Mouse (Mus musculus) ovary, adult 18-20 months (tissue): ENCODE measurements around the gene Slc44a2.
"Not testable (repeated sequence)": the region's sequence is repeated elsewhere in the genome, so short reads cannot be mapped to it uniquely, and the experiment has no call there.

ENCODE experiments used
- DNase-seq: peaks from one replicate; pipeline ENCODE4 v3.0.0; 2022; ENCODE audit warnings: low spot score, mixed read lengths

The Slc44a2 gene

DNA sequence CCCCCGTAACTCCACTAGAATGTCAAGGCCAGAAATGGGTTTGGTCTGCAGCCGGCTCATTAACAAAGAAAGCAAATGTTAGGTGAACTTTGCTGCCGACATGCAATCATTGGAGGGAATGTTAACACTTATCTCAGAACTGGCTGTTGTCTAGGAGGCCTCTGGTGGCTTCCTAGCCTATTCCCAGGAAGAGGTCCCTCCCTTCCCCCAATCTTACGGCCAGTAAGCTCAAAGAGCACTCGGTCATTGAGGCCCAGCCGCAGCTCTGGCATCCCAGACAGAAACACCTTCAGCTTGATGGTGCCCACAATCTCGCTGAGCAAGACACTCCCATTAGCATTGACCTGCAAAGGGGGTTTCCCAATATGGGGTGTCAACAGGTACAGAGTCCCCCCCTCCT is 15.4 kb upstream of the Slc44a2 start:
- DNase-seq: no peak

DNA sequence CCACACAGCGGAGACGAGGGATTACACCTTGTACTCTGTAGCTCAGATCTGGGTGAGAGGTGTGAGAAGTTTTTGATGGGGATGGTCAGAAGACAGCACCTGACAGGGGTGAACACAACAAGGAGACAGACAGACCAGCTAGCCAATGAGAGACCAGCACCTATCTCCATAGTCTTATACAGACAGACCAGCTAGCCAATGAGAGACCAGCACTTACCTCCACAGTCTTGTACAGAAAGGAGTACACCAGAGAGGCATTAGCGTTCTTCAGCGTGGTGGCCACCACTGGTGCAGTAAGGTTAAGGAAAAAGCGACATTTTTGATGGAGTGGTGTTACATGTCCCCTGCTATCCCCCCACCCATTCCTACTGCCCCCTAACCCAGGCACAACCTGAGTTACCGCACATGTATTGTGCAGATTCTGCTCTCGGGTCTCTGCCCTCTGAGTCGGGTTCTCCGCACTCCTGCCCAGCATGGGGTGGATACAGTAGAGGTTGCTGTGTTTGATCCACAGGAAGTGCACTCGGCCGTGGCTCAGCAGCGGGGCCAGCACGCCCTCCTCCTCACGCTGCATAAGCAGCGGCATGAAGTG is 11.3 kb upstream of the Slc44a2 start:
- no peak for DNase-seq

DNA sequence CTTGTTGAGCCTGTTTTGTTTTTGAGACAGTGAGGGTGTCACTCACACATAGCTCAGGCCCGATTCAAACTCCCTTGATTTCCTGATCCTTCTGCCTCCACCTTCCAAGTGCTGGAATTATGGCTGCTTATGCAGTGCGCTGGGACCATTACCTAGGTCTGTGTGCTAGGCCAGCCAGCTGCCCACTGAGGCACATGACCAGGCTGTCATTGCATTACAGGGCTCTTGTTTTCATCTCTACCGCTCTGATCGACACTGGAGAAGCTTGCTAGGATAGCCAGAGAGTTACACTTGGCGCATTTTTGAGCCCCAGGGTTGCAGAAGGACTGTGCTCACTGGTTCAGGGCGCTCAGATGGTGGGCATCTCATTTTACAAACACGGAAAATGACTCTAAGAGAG is 8.8 kb upstream of the Slc44a2 start:
- no peak for DNase-seq

DNA sequence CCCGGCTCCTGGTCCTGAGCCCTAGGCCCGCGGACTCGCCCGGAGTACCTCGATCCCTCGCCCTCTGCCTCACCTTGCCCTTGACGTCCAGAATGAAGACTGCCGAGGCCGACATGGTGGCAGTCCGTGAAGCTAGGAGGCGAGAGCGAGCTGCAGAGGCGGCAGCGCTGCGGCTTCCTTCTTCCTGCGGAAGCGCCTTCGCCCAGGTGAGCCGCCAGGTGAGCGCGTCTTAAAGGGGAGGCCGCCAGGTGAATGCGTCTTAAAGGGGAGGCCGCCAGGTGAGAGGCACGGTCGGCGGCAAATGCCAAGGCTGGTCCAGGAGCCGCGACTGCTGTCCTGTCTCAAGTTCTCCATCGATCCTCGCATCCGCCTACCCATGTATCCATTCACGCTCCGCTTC is 8.4 kb upstream of the Slc44a2 start, which contains the start of gene Ap1m2:
Gene Ap1m2, minus strand, starts transcription at position 204 of the 400 bp plus-strand sequence.
- no peak for DNase-seq

DNA sequence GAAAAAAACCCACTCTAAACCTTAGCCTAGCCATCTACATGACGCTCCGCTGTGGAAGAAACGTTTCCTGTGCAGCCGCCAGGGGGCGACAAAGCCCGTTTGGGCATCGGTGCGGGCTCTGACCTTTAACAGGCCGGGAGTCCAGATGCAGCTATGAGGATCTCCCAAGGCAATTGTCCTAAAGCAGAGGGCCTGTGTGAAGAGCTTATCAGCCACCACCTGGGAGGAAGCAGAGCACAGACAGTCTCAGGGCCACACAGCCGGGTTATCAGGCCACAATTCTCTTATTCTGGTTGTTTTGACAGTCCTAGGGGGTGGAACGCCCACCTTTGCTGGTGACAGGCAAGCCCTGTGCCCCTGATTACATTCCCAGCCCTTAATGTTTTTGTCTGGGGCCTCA is 7.1 kb upstream of the Slc44a2 start:
- DNase-seq: peak; percentile 71

DNA sequence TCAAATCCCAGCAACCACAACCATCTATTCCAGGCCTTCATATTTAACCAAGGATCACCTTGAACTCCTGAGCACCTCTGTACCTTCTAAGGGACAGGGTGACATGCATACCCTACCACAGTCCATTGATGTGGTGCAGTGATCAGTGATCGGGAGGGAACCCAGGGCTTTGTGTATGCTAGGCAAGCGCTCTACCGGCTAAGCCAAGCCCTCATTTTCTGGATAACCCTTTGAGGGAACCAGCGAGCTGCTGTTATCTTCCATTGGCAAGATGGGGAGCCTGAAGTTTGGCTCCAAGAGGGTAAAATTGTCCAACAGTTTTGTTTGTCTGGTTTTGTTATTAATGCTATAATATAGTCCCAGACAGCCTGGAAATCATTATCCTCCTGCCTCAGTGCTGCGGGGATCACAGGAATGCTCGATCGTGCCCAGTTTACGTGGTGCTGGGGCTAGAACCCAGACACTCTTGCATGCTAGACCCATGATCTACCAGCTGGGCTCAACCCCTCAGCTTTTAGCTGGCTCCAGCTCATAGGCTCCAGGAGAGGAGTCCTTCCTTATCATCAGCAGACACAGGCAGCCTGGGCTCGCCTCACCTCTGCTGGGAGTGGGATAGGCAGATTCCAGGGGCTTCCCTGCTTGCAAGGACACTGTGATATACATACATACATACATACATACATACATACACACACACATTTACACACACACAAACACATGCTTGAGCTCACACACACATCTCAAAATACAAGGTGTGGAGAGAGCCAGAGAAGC is 5.9 kb upstream of the Slc44a2 start:
- DNase-seq: no peak

DNA sequence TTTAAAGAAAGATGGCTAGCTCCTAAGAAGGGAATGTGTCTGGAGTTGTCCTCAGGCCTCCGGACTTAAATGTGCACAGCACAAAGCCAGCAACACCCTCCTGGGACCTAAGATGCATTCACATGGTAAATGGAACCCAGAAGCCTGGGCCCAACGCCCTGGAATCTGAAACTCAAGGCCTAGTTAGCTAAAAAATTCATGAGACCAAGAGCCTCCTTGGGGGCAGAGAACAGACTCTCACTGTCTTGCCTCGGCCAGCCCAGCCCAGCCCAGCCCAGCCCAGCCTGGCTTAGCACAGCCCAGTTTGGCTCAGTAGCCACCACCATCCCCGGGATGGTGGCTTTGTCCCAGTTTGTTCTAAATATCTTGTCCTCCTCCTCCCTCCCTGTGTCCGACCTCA is 5.1 kb upstream of the Slc44a2 start:
- DNase-seq: no peak

DNA sequence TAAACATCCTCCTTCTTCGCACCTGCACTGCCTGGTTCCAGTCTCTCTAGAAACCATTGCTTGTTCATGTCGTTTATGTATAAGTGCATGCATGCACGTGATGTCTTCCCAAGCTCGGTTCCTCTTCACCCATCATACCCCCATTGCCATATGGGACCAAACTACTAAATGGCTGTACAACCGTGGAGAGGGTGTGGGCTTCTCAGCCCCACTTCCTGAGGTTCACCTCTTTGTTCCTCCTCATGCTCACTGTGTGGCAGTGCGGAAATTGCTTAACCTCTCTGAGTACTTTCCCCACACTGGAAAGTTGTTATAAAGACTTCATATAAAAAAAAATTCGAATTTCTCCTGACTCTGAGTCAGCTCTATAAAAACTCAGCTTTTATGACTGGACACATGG is 3.8 kb upstream of the Slc44a2 start:
- DNase-seq: no peak

DNA sequence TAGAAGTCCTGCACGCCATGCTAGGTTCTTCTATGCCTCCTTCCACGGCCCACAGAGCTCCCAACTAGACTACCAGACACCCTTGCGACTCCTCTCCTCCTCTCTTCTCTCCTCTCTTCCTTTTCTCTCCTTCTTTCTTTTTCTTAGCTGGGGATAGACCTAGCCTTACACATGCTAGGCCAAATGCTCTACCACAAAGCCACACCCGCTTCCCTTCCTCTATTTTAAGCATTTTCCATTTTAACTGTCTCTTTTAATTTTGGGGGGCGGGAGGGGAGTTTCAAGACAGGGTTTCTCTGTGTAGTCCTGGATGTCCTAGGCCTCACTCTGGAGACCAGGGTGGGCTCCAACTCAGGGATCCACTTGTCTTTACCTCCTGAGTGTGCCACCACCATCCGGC is 1.7 kb upstream of the Slc44a2 start:
- DNase-seq: no peak

DNA sequence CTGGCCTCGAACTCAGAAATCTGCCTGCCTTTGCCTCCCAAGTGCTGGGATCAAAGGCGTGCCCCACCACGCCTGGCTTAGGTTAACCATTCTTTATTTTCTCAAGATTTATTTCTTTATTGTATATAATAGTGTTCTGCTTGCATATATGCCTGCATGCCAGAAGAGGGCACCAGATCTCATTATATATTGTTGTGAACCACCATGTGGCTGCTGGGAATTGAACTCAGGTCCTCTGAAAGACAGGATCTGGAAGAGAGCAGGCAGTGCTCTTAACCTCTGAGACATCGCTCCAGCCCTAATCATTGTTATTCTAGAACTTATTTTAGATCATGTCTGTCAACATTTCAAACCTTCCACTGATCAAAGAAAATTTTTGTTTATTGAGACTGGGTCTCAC is 995 bp upstream of the Slc44a2 start:
- no peak for DNase-seq

DNA sequence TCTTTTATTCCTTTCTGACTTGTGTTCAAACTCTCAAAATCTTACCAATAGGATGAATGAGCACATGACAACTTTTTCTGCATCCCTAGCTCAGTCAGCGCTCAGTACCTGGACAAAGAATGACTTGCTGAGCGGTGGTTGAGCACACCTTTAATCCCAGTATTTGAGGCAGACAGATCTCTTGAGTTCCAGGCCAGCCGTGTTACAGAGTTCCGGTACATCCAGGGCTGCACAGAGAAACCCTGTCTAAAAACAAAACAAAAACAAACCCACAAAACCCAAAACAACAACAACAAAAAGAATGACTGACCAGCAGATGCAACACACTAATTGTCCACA is 249 bp upstream of the Slc44a2 start:
- no peak for DNase-seq

DNA sequence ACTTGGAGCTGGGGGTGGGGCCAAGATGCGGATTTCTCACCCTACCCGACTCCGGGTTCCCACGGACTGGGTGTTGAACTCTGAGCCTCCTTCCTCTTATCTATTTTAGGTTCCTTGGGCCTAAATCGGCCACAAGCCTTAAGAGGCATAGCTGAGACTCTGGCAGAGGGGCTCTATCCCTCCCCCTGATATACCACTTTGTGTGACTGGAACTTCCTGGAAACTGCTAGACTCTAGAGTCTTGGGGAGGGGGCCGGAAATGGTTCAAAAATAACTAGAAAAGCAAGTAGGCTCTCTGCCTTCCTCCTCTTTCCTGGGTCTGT is 976 bp downstream of the Slc44a2 start:
- no peak for DNase-seq

DNA sequence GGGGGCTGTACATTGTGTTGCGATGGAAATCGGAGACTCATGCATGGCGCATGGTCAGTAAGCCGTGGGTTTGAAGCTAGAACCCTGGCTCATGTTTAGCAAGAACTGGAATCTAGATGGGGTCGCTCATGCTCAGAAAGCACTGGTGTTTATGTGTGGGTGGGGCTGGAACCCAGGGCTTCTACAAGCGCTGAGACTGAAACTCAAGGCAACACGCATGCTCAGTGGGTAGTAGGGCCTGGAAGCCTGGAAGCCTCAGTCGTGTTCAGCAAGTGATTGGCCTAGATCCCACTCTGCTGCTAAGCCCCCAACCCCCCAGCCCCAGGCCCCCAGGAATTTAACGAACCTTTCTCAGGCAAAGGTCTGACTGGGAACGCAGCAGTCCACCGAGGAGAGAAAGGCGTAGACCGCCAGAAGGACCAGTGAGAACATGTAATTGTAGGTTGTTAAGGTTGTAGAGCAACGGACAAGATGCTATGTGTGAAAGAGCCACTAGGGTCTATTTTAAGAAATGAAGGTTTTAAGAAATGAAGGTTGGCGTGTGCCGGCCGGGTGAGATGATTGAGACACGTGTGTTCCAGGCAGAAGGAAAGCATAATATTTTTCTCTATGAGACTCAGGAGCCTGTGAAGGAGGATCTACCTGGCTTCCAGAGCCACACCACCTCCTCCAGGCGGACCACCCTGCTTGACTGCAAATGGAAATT is 1.9 kb downstream of the Slc44a2 start:
- DNase-seq: no peak

DNA sequence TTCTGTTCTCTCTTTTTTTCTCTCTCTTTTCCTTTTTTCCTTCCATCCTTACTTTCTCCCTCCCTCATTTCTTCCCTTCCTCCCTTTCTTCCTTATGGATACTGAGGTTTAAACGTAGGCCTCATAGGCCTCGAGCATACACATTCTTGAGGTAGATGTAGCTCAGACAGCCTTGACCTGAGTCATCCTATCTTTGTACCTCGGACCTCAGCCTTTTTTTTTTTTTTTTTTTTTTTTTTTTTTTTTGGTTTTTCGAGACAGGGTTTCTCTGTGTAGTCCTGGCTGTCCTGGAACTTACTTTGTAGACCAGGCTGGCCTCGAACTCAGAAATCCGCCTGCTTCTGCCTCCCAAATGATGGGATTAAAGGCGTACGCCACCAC is 2.4 kb downstream of the Slc44a2 start:
- DNase-seq: not testable (repeated sequence)

DNA sequence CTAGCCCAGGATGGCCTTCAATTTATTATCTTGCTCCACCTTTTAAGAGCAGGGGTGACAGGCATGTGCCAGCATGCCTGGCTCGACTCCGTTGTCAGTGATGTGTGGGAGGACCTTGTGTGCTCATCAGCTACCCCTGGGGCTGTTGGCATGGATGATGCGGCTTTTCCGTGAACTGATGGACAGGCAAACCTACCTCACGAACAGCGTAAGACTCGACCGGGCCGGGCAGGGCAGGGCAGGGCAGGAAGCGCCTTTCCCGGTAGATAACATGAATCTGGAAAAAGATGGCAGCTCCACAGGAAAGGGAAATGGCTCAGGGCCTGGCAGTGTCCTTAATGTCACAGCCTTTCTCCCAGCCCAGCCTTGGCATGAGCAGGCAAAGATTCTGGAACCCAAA is 3.8 kb downstream of the Slc44a2 start:
- DNase-seq: no peak

DNA sequence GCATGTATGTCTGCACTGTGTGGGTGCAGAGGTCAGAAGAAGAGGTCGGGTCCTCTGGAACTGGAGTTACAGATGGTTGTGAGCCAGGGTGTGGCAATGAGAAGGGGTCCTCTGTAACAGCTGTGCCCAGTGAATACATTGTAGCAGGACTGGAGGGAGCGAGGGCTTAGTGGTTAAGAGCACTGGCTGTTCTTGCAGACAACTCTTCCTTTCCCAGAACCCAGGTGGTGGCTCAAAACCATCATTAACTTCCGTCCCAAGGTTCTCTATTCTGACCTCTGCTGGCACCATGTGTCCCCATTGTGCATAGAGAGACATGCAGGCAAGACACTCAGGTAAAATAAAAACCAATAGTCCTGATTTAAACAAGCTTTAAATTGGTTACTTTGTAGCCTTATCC is 7.1 kb downstream of the Slc44a2 start:
- no peak for DNase-seq

DNA sequence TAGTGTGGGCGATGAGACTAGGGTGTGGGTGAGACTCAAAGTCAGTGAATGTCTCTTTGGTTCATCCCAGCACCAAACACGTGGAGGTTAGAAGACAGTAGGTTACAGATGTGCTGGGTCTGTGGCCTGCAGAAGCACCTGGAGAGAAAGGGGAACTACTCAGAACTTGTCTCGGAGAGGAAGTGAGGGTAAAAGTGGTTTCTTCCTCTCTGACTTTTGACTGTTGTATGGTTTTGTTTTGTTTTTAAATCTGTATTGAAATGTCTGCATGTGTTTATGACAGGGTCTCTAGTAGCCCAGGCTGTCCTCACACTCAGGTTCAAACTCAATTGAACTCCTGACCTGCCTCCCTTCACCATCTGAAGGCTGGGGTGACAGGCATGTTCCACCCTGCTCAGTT is 7.5 kb downstream of the Slc44a2 start:
- DNase-seq: no peak

DNA sequence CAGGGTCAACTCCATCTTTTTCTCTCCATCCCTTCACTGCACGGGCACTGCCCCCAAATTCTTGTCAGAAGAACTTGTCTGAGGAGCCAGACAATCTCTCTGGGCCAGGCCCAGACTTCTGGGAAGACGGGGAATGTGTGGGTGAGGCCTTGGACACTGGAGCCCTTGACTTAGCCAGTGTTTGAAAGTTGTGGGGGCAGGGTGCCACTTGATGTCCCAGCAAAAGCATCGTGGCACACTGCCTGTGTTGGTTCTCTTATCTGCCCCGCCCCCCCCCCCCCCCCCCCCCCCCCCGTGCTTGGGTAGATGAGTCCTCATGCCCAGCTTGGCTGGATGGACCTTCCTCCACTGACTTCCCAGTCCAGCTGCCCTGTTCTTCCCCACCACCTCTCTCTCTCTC is 8.5 kb downstream of the Slc44a2 start:
- DNase-seq: peak; percentile 79

DNA sequence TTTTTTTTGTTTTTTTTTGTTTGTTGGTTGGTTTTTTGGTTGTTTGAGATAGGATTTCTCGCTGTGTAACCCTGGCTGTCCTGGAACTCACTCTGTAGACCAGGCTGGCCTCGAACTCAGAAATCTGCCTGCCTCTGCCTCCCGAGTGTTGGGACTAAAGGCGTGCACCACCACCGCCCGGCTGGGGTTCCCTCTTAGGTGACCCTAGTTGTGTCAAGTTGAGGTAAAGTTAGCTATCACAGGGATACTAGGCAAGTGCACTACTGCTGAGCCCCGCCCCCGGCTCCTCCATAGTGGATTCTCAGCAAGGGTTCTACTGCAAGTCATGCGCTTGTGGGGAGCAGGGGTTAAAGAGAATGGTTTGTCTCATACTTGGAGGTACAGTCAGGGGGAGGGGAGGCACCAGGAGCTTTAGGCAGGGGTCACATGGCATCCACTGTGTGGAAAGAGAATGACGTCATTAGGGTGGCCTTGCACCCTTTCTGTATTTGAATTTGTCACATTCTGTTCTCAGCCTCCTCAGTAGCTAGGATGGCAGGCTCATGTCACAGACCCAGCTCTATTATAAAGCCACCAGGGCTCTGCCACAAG is 9.3 kb downstream of the Slc44a2 start:
- DNase-seq: no peak

DNA sequence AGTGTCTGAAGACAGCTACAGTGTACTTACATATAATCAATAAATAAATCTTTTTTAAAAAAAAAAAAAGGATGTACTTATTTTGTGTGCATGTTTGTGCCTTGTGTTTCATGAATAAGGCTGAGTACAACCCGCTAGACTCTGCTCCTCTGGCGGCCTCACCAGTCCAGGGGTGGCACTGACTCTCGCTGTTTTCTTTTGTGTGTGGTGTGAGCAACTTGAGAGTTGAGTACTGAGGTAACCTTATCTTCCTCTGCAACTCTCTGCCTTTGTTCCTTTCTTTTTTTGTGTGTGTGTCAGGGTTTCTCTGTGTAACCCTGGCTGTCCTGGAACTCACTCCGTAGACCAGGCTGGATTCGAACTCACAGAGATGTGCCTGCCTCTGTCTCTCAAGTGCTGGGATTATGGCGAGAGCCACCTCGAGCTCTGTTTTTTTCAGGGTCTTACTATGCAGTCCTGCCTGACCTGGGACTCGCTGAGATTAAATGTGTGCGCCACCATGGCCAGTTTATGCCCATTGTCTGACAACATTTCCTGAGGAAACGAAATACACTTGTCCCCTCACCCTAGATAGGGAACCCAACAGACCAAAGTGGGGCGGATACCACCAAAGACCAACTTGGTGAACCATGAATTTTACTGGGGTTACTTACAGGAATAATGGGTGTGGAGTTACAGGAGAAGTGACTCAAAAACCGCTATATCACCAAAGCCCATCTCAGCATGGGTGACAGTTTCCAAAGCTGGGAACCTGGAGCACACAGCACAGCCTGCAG is 11.1 kb downstream of the Slc44a2 start:
- no peak for DNase-seq

DNA sequence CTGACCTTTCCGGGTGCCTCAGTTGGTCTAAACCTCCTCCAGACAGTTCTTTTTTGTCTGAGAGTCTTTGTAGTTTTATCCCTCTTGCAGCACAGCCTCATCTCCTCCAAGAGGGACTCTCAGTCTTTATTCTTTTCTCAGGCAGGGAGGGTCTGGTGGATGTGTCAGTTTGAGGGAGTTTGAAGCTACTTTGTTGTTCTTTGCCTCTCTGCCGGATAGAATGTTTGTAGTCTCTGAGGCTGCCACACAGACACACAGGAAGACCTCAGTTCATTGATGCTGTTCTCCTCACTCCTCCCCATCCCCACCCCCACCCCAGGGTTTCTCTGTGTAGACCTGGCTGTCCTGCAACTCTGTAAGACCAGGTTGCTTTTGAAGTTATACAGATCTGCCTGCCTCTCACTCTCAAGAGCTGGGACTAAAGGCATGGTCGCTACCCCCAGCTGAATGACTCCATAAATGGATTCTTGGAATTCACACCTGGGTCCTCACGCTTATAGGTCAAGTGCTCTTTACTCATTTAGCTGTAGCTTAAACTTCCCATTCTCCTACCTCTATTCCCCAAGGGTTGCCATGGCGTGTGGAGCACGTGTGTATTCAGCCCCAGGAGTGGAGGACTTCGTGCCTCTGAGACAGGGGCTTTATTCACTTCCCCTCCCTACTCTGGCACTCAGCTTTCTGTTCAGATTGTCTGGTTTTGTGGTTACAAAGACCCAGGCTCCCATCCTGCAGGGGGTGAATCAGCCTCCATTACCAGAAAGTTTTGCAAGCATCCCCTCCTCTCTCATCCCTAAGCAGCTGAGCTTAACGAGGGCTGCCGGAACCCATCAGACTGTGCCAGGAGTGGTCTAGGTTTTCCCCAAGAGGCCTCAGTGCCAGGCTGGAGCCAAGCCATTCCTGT is 11.9 kb downstream of the Slc44a2 start:
- no peak for DNase-seq
